Mouse (Mus musculus) cerebellum, adult 2 months (tissue): ENCODE results near the gene Nsd2.

Experiments
- CTCF ChIP-seq: fragments of 200-500 bp; IDR thresholded peaks from 2 replicates; pipeline ENCODE4 v1.5.1; 2011; ENCODE audit warnings: low read depth, mild to moderate bottlenecking, control low read depth, low read length, moderate library complexity, borderline replicate concordance; ENCODE audit not compliant: insufficient read depth
- POLR2A ChIP-seq: fragments of 200-500 bp; IDR thresholded peaks from 2 replicates; pipeline ENCODE4 v1.6.1; 2011; ENCODE audit warnings: low read length, control low read depth, borderline replicate concordance; ENCODE audit not compliant: insufficient read depth

DNA sequence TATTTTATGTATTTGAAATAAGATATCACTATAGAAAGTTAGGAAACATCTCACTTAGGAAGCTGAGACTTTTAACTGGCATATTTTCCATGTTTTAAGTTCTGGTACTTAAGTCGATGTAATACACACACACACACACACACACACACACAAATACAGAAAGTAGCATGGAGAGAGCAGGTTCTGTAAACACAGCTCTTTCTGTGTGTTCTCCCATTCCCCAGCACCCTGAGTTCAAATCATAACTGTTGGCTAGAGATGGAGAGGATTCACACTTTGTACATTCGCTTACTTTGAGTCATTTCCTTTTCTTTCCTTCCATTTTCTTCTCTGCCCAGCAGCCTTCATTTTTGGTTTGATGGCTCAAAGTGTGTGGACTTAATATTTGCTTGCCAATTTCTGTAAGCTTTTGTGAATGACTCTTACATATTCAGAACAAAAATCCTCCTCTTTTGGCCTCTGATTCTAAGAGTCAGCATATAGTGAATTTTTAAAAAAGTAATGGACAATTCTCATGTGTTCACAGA lies 1.4 kb downstream of the Nsd2 start:
- no peak for TF ChIP-seq POLR2A
- no peak for TF ChIP-seq CTCF
